Mouse (Mus musculus): ENCODE measurements around the gene Ext2.
A peak's percentile ranks its signal among the peaks of the same experiment; 100 is the strongest.

Gene Ext2

DNA sequence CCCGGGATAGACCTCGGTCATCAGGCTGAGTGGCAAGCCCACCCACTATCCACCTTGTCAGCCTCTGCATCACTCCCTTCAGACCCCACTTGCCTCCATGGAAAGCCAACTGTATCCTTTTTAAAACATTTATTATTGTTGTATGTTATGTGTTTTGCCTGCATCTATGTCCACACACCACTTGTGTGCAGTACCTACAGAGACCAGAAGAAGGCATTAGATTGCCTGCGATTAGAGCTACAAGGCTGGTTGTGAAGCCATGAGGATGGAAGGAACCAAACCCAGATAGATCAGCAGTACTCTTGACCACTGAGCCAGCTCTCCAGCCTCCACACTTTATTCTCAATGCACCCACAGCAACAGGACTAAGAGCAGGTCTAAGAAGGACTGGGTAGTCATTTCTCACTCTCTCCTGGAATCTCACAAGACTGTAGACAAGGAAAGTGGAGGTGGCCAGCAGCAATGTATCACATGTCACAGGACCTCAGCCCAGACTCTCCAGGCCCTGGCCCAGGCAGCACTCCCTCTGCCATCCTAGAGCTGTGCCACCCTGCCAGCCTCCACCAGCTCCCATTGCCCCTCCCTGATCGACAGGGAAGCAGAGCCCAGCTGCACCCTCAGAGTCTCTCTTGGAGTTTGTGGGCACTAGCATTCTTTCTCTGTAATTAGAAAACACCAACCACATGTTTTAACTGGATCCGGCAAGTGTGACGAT lies 15.7 kb downstream of the Ext2 start:
- DNase-seq (ENCODE audit: low read depth) = no peak

GRCm38 (mm10) chr2:93805523-93805922 lies 16.8 kb downstream of the Ext2 start:
- no peak for DNase-seq (ENCODE audit: low read depth)

DNA sequence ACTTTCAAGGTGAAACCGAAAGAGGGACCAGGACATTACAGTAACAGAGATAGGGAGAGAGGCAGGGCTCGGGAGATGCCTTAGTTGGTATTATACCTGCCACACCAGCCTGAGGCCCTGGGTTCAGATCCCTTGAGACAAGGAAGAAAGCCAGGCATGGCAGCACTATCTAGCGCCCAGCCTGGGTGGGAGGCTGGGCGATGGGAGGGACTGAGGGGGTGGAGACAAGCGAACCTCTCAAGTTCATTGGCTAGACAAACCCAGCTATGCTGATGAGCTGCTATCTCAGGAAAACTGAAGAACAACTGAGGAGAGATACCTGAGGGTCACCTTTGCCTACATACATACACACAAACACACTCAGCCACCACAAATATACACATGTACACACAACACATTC lies 17.3 kb downstream of the Ext2 start:
- DNase-seq (ENCODE audit: low read depth) = no peak

GRCm38 (mm10) chr2:93802947-93803346 lies 19.4 kb downstream of the Ext2 start:
- DNase-seq (ENCODE audit: low read depth) = no peak

DNA sequence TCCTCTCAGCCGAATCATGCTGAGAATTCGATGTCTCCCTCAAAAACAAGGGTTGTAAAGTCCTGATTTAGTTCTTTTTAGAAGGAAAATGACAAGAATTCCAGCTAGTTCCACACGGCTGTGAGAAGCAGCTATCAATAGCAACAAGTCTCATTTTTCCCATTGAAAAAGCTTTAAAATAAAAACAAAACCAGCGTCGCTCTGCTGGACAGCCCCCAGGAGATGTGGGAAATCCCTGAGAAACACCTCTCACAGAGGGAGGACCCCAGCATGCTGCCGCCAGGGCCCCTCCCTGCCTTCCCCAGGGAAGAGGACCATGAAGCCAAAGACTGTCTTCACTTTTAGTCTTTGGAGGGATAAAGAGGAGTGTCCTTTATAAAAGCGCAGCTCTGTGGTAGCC lies 21.3 kb downstream of the Ext2 start:
- DNase-seq (ENCODE audit: low read depth) = no peak

DNA sequence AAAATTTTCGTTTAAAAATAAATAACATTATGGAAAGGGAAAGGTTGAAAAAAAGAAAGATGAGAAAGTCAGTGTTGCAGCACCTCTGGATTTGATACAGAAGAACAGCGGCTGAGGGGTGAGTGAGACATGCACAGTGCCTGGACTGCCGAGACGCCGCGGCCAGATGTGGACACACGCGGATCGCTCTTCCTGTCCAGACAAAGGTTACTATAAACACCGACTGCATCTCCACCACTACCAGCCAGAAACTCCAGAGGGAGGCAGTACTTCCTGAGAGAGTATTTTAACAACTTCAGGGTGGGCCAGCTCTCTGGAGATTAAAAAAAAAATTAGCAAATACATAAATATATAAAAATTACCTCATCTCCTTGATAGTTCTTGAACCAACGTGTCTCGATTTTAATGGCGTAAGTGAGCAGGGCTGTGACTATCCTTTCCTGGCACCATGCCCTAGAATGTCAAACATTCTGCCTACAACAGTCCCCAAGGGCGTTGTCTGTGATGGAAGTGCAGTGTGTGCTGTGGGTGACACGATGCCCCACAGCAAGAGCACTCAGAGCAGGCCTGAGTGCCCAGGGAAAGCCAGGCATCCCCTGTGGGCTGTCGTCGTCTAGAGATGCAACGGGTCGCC lies 25.1 kb downstream of the Ext2 start:
- DNase-seq (ENCODE audit: low read depth) = no peak

DNA sequence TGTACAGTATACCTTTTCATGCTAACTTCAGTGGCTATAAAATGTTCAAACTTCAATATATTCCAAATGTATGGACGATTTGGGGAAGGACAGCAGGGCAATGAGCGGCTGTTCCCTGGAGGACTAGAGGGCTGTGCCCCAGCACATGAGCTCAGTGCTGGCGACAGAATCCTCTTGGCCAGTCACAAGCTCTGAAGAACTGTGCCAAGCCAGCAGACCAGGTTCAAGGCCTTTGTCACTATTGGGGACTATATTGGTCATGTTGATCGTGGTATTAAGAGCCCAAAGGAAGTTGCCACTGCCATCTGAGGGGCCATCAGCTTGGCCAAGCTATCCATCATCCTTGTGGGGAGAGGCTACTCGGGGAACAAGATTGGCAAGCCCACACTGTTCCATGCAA lies 28.0 kb downstream of the Ext2 start:
- DNase-seq (ENCODE audit: low read depth) = no peak

DNA sequence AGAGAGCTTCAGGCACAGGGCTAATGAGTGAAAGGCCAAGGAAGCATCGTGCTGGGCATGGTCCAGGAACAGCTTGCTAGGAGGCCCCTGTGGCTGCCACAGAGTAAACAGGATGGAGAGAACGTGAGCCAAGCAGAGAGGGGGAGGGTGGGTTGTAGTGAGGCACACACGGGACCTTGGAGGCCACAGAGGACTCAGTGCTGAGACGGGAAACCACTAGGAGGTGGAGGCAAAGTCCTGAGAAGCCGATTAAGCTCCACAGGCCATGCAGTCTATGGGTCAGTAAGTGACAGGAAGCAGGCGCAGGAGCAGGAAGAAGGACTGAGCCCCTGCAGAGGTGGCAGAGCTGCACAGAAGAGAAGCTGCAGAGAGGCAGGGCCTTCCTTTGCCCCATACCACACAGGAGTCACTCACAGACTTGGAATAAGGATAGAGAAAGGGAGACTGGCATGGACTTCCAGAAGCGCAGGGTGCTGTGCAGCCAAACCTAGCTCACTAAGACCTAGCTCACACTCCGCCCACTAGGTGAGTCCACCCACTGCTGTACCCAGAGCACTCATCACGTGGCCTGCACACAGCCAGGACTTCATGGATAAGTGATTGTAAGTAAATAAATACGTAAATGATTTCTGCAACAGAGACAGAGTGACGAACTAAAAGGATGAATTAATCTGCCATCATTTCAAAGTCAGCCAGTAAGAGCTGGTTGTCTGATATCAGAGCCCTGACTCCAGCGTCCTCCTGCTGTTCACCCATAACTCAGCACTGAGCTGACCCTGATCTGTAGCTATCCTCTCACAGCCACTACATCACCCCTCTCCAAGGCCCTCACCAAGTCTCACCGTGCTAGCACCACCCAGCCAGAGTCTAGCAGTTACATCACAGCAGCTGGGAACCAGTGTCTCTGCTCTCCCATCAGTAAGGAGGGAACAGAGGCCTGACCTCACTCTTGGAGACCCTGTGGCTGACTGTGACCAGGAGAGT lies 30.6 kb downstream of the Ext2 start:
- DNase-seq (ENCODE audit: low read depth) = peak; percentile 33

DNA sequence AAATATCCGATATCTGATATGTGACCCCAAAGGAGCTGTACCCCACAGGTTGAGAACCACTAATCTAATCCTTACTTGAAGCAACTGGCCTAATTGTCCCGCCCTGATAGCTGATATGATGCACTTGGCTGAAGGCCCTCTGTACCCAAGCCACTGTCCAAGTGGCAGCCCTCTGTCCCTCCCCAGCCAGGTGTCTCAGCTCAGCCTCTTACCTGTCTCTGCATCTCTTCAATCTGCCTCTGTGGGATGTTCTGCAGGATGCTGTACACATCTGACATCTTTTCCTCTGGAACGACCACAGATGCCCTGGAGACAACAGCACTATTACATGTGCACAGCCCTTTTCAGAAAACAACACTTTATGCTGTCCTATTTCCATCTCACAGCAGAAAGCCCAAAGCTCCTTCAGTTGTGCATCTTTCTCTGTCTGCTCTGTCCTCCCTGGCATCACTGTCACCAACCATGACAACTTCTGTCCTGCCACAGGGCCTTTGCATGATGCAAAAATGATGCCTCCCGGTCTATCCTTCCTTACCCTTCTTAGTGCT lies 31.5 kb downstream of the Ext2 start:
- no peak for DNase-seq (ENCODE audit: low read depth)

- DNase-seq (ENCODE audit: low read depth) = no peak
Measured at GRCm38 (mm10) chr2:93788557-93788956, 33.8 kb downstream of the Ext2 start.

GRCm38 (mm10) chr2:93786175-93786574 lies 36.2 kb downstream of the Ext2 start:
- DNase-seq (ENCODE audit: low read depth) = peak; percentile 85

DNA sequence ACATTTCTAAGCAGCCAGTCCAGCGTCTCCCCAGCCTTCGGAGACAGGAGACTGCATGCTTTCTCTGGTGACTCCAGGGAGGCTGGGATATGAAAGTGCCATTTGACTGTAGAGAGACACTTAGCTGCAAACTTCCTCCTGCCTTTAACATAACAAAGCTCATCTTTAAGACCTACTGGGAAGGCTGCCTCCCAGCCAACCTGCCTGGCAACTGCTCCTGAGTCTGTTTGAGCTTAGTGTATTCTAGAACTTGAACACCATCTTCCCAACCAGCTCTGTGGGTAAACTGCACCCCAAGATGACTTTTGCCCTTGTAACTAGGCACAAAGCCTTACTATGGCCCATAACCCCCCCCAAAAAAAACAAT lies 37.0 kb downstream of the Ext2 start:
- DNase-seq (ENCODE audit: low read depth) = no peak

DNA sequence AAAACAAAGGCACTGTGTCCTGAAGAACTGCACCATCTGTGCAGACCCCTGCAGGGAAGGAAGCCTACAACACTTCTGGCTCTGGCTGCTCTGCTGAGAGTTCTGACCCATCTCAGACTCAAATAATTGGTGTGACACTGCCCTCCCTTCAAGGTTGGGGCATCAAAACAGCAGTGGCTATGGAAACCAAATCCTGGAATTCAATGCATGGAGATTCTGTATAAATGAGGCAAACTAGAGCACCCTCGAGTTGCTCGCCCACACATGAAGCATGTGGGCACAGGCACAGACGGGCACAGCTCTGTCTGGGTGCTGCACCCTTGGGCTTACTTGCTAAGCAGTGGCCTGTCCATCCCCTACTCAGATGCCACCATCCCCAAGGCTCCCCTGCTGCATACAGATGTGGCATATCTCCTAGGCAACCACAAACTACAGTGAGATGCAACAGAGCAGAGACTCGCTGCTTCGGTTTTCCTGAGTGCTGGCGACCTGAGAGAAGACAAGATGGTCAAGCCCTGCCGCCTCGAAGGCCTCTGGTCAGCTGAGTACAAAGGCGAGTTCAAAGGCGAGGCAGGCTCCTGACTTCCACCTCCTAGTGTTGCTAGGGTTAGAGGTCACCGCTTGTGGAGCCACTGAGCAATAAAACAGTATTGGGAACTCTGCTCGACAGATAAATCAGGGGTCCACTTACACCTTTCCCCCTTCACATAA lies 37.5 kb downstream of the Ext2 start:
- DNase-seq (ENCODE audit: low read depth) = no peak

DNA sequence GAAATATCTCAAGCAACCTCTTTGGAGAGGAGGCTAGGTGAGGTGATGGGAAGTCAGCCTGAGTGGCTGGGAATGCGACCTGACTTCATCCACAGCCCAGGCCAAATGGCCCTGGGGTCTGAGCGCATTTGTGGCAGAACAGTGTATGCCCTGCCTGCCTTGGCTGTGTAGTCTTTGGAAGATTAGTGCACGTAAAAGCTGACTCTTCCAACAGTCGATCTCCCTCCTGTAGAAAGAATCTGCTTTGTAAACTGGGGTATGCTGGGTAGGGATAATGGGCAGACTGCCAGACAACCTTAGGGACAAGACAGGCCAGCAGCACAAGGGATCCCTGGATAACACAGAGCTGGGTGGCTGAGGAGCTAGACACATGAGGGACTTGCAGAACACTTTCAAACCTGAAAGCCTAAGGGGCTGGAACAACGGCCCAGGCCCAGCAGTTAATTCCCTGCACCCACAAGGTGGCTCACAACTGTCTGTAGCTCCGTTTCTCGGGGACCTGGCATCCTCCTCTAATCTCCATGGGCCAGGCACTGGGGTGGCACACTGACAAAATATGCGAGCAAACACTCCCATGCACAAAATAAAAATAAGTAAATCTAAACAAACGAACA lies 38.3 kb downstream of the Ext2 start:
- no peak for DNase-seq (ENCODE audit: low read depth)

GRCm38 (mm10) chr2:93782682-93783081 lies 39.7 kb downstream of the Ext2 start:
- no peak for DNase-seq (ENCODE audit: low read depth)

- DNase-seq (ENCODE audit: low read depth) = no peak
Measured at GRCm38 (mm10) chr2:93782156-93782555, 40.2 kb downstream of the Ext2 start.

DNA sequence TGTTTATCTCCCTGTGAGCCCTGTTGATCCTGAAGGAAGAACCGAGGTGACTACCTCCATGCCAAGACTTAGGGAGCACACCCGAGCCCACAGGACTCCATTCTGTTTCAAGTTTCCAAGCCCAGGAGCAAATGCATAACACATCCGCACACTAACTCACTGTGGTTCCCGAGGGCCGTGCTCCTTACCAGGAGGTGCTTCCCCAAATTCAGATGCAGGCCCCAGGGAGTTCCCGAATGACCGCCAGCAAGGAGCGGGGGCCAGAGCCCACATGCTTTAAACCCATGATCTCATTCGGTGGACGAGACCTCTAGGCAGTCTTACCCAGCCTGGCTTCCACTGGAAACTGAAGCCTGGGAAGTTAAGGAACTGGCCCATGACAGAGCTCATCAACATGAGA lies 41.8 kb downstream of the Ext2 start:
- DNase-seq (ENCODE audit: low read depth) = no peak

GRCm38 (mm10) chr2:93779897-93780208 lies 42.5 kb downstream of the Ext2 start:
- DNase-seq (ENCODE audit: low read depth) = no peak

DNA sequence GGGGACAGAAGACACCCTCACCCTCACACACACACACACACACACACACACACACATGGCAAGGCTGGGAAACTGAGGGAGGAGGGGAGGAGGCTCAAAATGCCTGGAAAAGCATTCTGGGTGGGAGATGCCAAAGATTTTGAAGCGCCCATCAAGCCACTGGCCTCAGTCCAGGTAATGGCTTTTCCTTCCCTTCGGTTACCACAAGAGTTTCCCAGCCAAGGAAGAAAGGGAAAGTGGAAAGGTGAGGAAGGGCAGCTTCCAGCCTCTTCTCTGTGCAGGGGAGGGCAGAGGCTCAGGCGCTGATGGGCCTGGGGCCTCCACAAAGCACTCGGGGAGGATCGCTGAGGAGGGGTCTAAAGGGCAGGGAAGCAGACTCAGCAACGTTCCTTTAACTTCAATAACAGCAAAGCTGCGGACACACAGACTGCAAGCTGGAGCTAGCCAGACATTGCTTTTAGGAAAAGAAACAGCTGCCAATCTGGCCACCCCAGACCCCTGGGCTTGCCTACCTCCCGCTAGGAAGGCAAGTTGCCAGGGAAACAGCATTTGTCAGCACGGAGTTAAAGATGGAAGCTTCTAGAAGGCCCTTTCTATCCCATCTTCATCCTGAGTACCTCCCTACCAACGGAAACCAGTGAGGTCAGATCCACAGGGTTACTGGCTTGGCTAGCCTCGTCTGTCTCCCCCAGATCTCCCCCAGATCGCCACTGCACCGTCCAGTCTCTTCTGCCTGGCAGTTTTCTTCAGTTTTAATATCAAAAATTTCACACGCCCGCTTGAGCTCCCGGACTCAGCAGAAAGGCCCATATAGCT lies 43.1 kb downstream of the Ext2 start:
- DNase-seq (ENCODE audit: low read depth) = peak; percentile 30

GRCm38 (mm10) chr2:93778616-93779015 lies 43.8 kb downstream of the Ext2 start:
- no peak for DNase-seq (ENCODE audit: low read depth)

DNA sequence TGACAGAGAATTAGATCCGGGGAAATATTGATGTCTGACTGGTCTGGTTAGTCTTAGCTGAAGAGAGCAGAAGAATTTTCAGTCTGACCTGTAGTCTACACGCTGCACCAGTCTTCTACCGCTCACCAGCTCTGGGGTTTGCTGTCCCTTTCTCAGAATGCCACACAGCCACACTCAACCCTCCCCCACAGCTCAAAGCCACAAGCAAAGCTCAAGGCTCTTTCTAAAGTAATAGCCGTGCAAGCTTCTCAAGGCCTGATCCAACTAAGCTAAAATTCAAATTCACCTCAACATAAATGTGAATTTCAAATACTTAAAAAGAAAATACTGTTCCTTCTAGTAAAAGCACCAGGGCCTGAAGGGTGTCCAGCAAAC lies 45.3 kb downstream of the Ext2 start:
- DNase-seq (ENCODE audit: low read depth) = no peak
